Mouse (Mus musculus) brown adipose tissue, adult 24 weeks (tissue): ENCODE data around the gene Gfpt2. TPM values are rescaled to one million over a fixed set of nuclear protein-coding genes. Genes with fewer than 3 reads are reported as not detected.

Experiments used
- H3K27ac ChIP-seq: fragments of 200-500 bp; replicated peaks from 2 replicates; pipeline ENCODE4 v1.5.1; 2012; ENCODE audit warnings: low read depth, mild to moderate bottlenecking, low read length
- H3K4me1 ChIP-seq: fragments of 200-500 bp; 2 replicates; pipeline ENCODE4 v1.6.1; 2012; ENCODE audit warnings: low read length, mixed read lengths; ENCODE audit not compliant: control insufficient read depth, insufficient read depth, insufficient read length
- H3K4me3 ChIP-seq: fragments of 200-500 bp; 2 replicates; pipeline ENCODE4 v1.5.1; 2012; ENCODE audit warnings: low read depth, mild to moderate bottlenecking, low read length, moderate library complexity; ENCODE audit not compliant: insufficient read depth
- polyA plus RNA-seq: library from polyadenylated mRNA; stranded (reverse); fragments of >200 nt; gene quantifications from 2 replicates; pipeline ENCODE4 v1.2.4, GENCODE M21; 2012; ENCODE audit not compliant: missing spikeins, insufficient read depth, insufficient read length

Gfpt2 gene
- polyA plus RNA-seq, 1 experiment = 14.4 TPM

GRCm38 (mm10) chr11:49871914-49872313 is 77.9 kb downstream of the Gfpt2 start:
- no peak overlapping the region for H3K4me3 ChIP-seq
- H3K27ac ChIP-seq = no peak overlapping the region
- H3K4me1 ChIP-seq = no peaks in the 10 kb centered on the region

- H3K27ac ChIP-seq = no peak overlapping the region
- no peak overlapping the region for H3K4me3 ChIP-seq
- H3K4me1 ChIP-seq = no peaks in the 10 kb centered on the region
Measured at GRCm38 (mm10) chr11:49872779-49873178, 78.8 kb downstream of the Gfpt2 start.

- no peak overlapping the region for H3K27ac ChIP-seq
- no peak overlapping the region for H3K4me3 ChIP-seq
- no peaks in the 10 kb centered on the region for H3K4me1 ChIP-seq
Measured at GRCm38 (mm10) chr11:49876948-49877817, 83.2 kb downstream of the Gfpt2 start.

- Histone ChIP-seq H3K27ac (no peak overlapping the region), H3K4me1 (no peaks in the 10 kb centered on the region), H3K4me3 (no peak overlapping the region)
Measured at GRCm38 (mm10) chr11:49879950-49880642, 86.1 kb downstream of the Gfpt2 start.

- Histone ChIP-seq H3K4me3 (no peak overlapping the region), H3K27ac (no peak overlapping the region), H3K4me1 (no peaks in the 10 kb centered on the region)
Measured at GRCm38 (mm10) chr11:49883394-49883793, 89.4 kb downstream of the Gfpt2 start.

Other genes with a start within 250 kb of the Gfpt2 start
- not detected in 2 replicates for gene Olfr1380, start 237.3 kb upstream of the Gfpt2 start, polyA plus RNA-seq
- 2.1 and 2.7 TPM in 2 replicates for gene Flt4, start 184.9 kb upstream of the Gfpt2 start, polyA plus RNA-seq
- not detected in 2 replicates for gene Scgb3a1, start 130.6 kb upstream of the Gfpt2 start, polyA plus RNA-seq
- 9.9 and 10.8 TPM in 2 replicates for gene Cnot6, start 81.5 kb upstream of the Gfpt2 start, polyA plus RNA-seq
- 37.6 and 42.6 TPM in 2 replicates for gene Mapk9, start 52.6 kb downstream of the Gfpt2 start, polyA plus RNA-seq
- 1.2 TPM in 1 of 2 replicates, not detected in the other for gene Rasgef1c, start 107.7 kb downstream of the Gfpt2 start, polyA plus RNA-seq
- 78.5 and 97.9 TPM in 2 replicates for gene Rnf130, start 231.2 kb downstream of the Gfpt2 start, polyA plus RNA-seq